ENCODE assay signal across 16 mouse cellular contexts in the genomic region with DNA sequence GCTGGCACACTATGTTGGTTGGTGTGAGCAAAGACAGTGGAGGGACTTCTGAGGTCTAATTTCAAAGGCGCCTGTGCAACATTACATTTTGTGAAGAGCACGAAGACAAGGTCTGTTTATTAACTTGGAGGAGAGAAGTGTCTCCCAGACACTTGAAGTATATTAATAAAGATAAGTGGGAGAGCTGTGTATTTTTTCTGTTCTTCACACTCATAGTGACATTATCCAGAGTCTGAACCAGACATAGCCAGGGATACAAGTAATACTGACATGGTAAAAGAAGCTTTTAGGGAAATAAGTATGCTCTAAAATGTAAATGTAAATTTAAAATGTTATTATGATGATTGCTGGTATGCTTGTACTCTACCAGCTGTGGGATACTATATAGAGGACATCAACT.
A peak's percentile ranks its signal among the peaks of the same experiment; 100 is the strongest.
DNase-seq lines count a peak whose midpoint lies in the region; ATAC-seq and TF ChIP-seq lines count a peak whose summit lies in the region.
"Had no signal": no experiment of that assay in that cellular context is flagged by ENCODE, and none has a peak within 500 bp of the region (broad histone marks: within the 10 kb centered on the region; RNA-seq: fewer than 3 reads in every experiment).

No protein-coding gene starts in this region.

- H3K27ac ChIP-seq in intestine, embryonic 14.5 days (ENCODE audit: low read depth) = peak overlapping the region; percentile 93
- no peak overlapping the region for H3K27ac ChIP-seq in intestine, postnatal 0 days (ENCODE audit: low read depth, low read length)
- 0 out of 2 replicates have a peak overlapping the region, but pooled peaks have one; percentile 55 for H3K27ac ChIP-seq in embryonic facial prominence, embryonic 12.5 days
- H3K27ac ChIP-seq in embryonic fibroblast, embryonic 13.5 days (ENCODE audit: insufficient read depth, low read length) = peak overlapping the region; percentile 48
- peak overlapping the region; percentile 80 for H3K27ac ChIP-seq in stomach, embryonic 15.5 days
- H3K27ac ChIP-seq: hindbrain, postnatal 0 days; liver, embryonic 14.5 days had no signal

- 32% methylated on average over 2 of the region's 2 CpGs for WGBS in intestine, embryonic 14.5 days
- 65% methylated on average over 2 of the region's 2 CpGs for WGBS in intestine, postnatal 0 days
- 67% methylated on average over 2 of the region's 2 CpGs for WGBS in embryonic facial prominence, embryonic 12.5 days
- WGBS in stomach, embryonic 15.5 days = 37% methylated on average over 2 of the region's 2 CpGs

- peak overlapping the region; percentile 7 for H3K4me2 ChIP-seq in intestine, embryonic 14.5 days (ENCODE audit: low read length)
- H3K4me2 ChIP-seq in intestine, postnatal 0 days (replicated peaks; ENCODE audit: low read depth) = no peak overlapping the region
- no peak overlapping the region for H3K4me2 ChIP-seq in embryonic facial prominence, embryonic 12.5 days (replicated peaks)
- H3K4me2 ChIP-seq in stomach, embryonic 15.5 days = no peak overlapping the region
- H3K4me2 ChIP-seq: midbrain, embryonic 11.5 days had no signal

- no peak for TF ChIP-seq CTCF in intestine, postnatal 0 days (IDR thresholded peaks at IDR 0.05; ENCODE audit: low read depth)
- TF ChIP-seq CTCF in embryonic fibroblast, embryonic 13.5 days (IDR thresholded peaks at IDR 0.05; ENCODE audit: borderline replicate concordance, insufficient read depth, low read length) = no peak

- no peak for DNase-seq in intestine, embryonic 14.5 days (ENCODE audit: low spot score)
- no peak for DNase-seq in retina, embryonic 14.5 days (ENCODE audit: low spot score)
- DNase-seq in adrenal gland, postnatal 25 days = no peak
- DNase-seq: adrenal gland, postnatal 36 days; cerebellum, adult 8-10 months; gastrocnemius, postnatal 36 days; heart, postnatal 4 days; thymus, adult 2 months had no signal

- no peak overlapping the region for H3K9ac ChIP-seq in intestine, embryonic 14.5 days (ENCODE audit: low read length)
- H3K9ac ChIP-seq in intestine, postnatal 0 days (ENCODE audit: low read depth, low read length) = no peak overlapping the region
- no peak overlapping the region for H3K9ac ChIP-seq in embryonic facial prominence, embryonic 12.5 days
- H3K9ac ChIP-seq in stomach, embryonic 15.5 days = no peak overlapping the region
- H3K9ac ChIP-seq: liver, embryonic 14.5 days had no signal

- no peaks in the 10 kb centered on the region for H3K9me3 ChIP-seq in intestine, embryonic 14.5 days (ENCODE audit: control insufficient read depth, low read length)
- no peaks in the 10 kb centered on the region for H3K9me3 ChIP-seq in intestine, postnatal 0 days (ENCODE audit: control insufficient read depth)
- H3K9me3 ChIP-seq in embryonic facial prominence, embryonic 12.5 days = no peaks in the 10 kb centered on the region
- H3K9me3 ChIP-seq in stomach, embryonic 15.5 days = no peaks in the 10 kb centered on the region

- peak; percentile 85; the same call in 1 of the 2 replicates for ATAC-seq in intestine, embryonic 14.5 days (replicated peaks; ENCODE audit: low FRiP score, low TSS enrichment, low read depth)
- ATAC-seq in intestine, postnatal 0 days = no peak
- no peak for ATAC-seq in embryonic facial prominence, embryonic 12.5 days (ENCODE audit: insufficient number of reproducible peaks, insufficient read depth, low FRiP score, low TSS enrichment)
- ATAC-seq in stomach, embryonic 15.5 days (ENCODE audit: insufficient read depth, low FRiP score, low read depth) = peak; percentile 73
- ATAC-seq: forebrain, embryonic 14.5 days; hindbrain, postnatal 0 days had no signal

- TF ChIP-seq POLR2A in embryonic fibroblast, embryonic 13.5 days (IDR thresholded peaks at IDR 0.05; ENCODE audit: low read depth, low read length) = no peak; the same call in 1 of the 2 replicates

- H3K4me3 ChIP-seq in intestine, embryonic 14.5 days (ENCODE audit: low read depth, low read length) = peak overlapping the region; percentile 10; the same call in 1 of the 2 replicates
- no peak overlapping the region for H3K4me3 ChIP-seq in intestine, postnatal 0 days (ENCODE audit: low read depth, low read length)
- H3K4me3 ChIP-seq in embryonic facial prominence, embryonic 12.5 days = no peak overlapping the region
- H3K4me3 ChIP-seq in embryonic fibroblast, embryonic 13.5 days (ENCODE audit: insufficient read depth, low read length) = no peak overlapping the region
- no peak overlapping the region for H3K4me3 ChIP-seq in stomach, embryonic 15.5 days (replicated peaks)

- H3K27me3 ChIP-seq in intestine, embryonic 14.5 days (replicated peaks; ENCODE audit: control insufficient read depth, insufficient read depth, low read length) = no peaks in the 10 kb centered on the region
- no peaks in the 10 kb centered on the region for H3K27me3 ChIP-seq in intestine, postnatal 0 days (replicated peaks; ENCODE audit: control insufficient read depth, insufficient read depth, low read length)
- no peaks in the 10 kb centered on the region for H3K27me3 ChIP-seq in embryonic facial prominence, embryonic 12.5 days
- no peaks in the 10 kb centered on the region for H3K27me3 ChIP-seq in stomach, embryonic 15.5 days (replicated peaks)

- peaks cover 19% of the 10 kb centered on the region for H3K4me1 ChIP-seq in intestine, embryonic 14.5 days (replicated peaks; ENCODE audit: control insufficient read depth, insufficient read depth, low read length)
- H3K4me1 ChIP-seq in intestine, postnatal 0 days (replicated peaks; ENCODE audit: control insufficient read depth, insufficient read depth, low read length) = no peaks in the 10 kb centered on the region
- peaks cover 9% of the 10 kb centered on the region for H3K4me1 ChIP-seq in embryonic facial prominence, embryonic 12.5 days
- no peaks in the 10 kb centered on the region; the same call in 1 of the 2 replicates for H3K4me1 ChIP-seq in embryonic fibroblast, embryonic 13.5 days (ENCODE audit: control insufficient read depth, insufficient read depth, low read length)
- peaks cover 11% of the 10 kb centered on the region; the same call in 1 of the 2 replicates for H3K4me1 ChIP-seq in stomach, embryonic 15.5 days

- no peaks in the 10 kb centered on the region for H3K36me3 ChIP-seq in intestine, embryonic 14.5 days (ENCODE audit: control insufficient read depth, insufficient read depth, low read length)
- H3K36me3 ChIP-seq in intestine, postnatal 0 days (ENCODE audit: control insufficient read depth, insufficient read depth) = no peaks in the 10 kb centered on the region
- H3K36me3 ChIP-seq in embryonic facial prominence, embryonic 12.5 days = no peaks in the 10 kb centered on the region
- no peaks in the 10 kb centered on the region for H3K36me3 ChIP-seq in stomach, embryonic 15.5 days

Comparison
In these comparisons a context has a peak if more than half of its experiments do, and no peak if none do; other contexts are left out.
1. ATAC-seq: peak in intestine, embryonic 14.5 days (single experiment) and stomach, embryonic 15.5 days (single experiment); none in intestine, postnatal 0 days (single experiment) and embryonic facial prominence, embryonic 12.5 days (single experiment).